Mouse (Mus musculus): ENCODE data around the gene Entr1. TPM values are rescaled to one million over a fixed set of nuclear protein-coding genes. Genes with fewer than 3 reads are reported as not detected.

The Entr1 gene
- polyA plus RNA-seq, 1 experiment from 2014 or later: 125 TPM

- Histone ChIP-seq H3K27ac (ENCODE audit: low read length) (no peak overlapping the region), H3K36me3 (ENCODE audit: insufficient read depth, low read length) (peaks cover 16% of the 10 kb centered on the region), H3K4me3 (ENCODE audit: low read length) (peak overlapping the region; percentile 84), H3K9ac (replicated peaks; ENCODE audit: low read length) (peak overlapping the region; percentile 95; the same call in 1 of the 2 replicates), H3K4me2 (replicated peaks; ENCODE audit: low read depth, low read length) (peak overlapping the region; percentile 98), H3K9me3 (ENCODE audit: low read length) (no peaks in the 10 kb centered on the region), H3K4me1 (ENCODE audit: insufficient read depth, low read length) (peaks cover 22% of the 10 kb centered on the region), H3K27me3 (ENCODE audit: insufficient read depth, low read length) (no peaks in the 10 kb centered on the region)
- WGBS: 86% methylated on average over 11 of the region's 11 CpGs
- no peak for ATAC-seq (ENCODE audit: low FRiP score, low TSS enrichment)
These were observed 35.8 kb downstream of the Entr1 start for GRCm38 (mm10) chr2:26353066-26353980.

DNA sequence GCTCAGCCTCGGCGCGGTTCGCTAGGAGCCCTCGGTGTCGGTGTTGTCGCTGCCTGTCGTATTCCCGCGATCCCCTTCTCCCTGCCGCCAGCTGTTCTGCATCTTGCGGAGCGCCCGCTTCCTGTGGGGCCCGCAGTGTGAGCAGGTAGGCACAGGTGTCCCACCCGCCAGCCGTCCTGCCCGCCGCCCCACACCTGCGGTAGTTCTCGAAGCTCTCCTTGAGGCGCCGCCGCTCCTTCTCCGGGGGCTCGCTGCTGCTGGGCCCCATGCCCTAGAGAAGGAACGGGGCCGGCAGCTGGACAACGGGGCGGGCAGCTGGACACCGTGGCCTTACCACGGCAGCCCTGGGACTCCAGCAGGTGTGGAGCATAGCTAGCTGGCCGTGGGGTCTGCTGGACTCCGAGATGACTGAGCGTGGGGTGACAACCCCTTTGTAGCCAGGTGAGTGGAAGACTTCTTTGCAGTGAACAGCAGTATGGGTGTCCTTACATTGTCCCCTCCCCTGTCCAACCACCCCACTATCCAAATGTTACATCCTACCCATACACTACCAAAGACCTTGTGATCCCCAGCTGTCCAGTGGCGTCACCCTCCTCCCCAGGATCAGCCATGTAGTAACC lies 36.7 kb downstream of the Entr1 start:
- no peaks in the 10 kb centered on the region for H3K27me3 ChIP-seq (ENCODE audit: insufficient read depth, low read length)
- peak overlapping the region; percentile 43; the same call in 1 of the 2 replicates for H3K27ac ChIP-seq (ENCODE audit: low read length)
- H3K4me2 ChIP-seq (replicated peaks; ENCODE audit: low read depth, low read length): peak overlapping the region; percentile 98
- H3K4me3 ChIP-seq (ENCODE audit: low read length): peak overlapping the region; percentile 84
- H3K9me3 ChIP-seq (ENCODE audit: low read length): no peaks in the 10 kb centered on the region
- peak; percentile 40 for ATAC-seq (ENCODE audit: low FRiP score, low TSS enrichment)
- 2% methylated on average over 36 of the region's 36 CpGs for WGBS
- H3K4me1 ChIP-seq (ENCODE audit: insufficient read depth, low read length): peaks cover 19% of the 10 kb centered on the region
- peak overlapping the region; percentile 95 for H3K9ac ChIP-seq (replicated peaks; ENCODE audit: low read length)
- H3K36me3 ChIP-seq (ENCODE audit: insufficient read depth, low read length): peaks cover 16% of the 10 kb centered on the region

GRCm38 (mm10) chr2:26351358-26352290 lies 37.5 kb downstream of the Entr1 start, which contains the start of gene Dnlz:
Gene Dnlz, minus strand, starts transcription at chr2:26352110.
- Histone ChIP-seq H3K27ac (ENCODE audit: low read length) (peak within 1 kb of the TSS; percentile 88), H3K36me3 (ENCODE audit: insufficient read depth, low read length) (peaks cover 23% of the 10 kb centered on the region), H3K4me1 (ENCODE audit: insufficient read depth, low read length) (peaks cover 19% of the 10 kb centered on the region), H3K9me3 (ENCODE audit: low read length) (no peaks in the 10 kb centered on the region), H3K9ac (replicated peaks; ENCODE audit: low read length) (peak within 1 kb of the TSS; percentile 95), H3K27me3 (ENCODE audit: insufficient read depth, low read length) (no peaks in the 10 kb centered on the region), H3K4me3 (ENCODE audit: low read length) (peak within 1 kb of the TSS; percentile 84), H3K4me2 (replicated peaks; ENCODE audit: low read depth, low read length) (peak within 1 kb of the TSS; percentile 98)
- WGBS: 1% methylated on average over 62 of the region's 62 CpGs
- peak; percentile 74 for ATAC-seq (ENCODE audit: low FRiP score, low TSS enrichment)

DNA sequence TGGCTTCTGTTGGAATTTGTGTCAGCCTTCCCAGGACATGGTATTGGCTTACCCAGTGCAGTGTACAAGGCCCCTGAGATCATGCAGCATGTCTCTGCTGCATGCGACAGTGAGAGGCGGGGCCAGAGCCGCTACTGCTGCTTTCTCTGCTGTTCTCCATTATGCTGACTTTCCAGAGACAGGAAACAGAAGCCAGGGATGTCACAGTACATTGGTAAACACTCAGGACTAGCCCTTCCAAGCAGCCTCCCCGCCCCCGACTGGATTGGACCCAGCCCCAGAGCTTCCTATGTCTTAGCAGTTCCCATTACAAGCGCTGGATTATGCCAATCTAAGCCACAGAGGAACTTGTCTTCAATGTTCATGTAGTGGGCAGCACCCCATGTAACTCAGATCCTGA lies 40.9 kb downstream of the Entr1 start:
- H3K27me3 ChIP-seq (ENCODE audit: insufficient read depth, low read length): no peaks in the 10 kb centered on the region
- no peak overlapping the region for H3K4me3 ChIP-seq (ENCODE audit: low read length)
- WGBS: 50% methylated on average over 6 of the region's 6 CpGs
- H3K4me2 ChIP-seq (replicated peaks; ENCODE audit: low read depth, low read length): no peak overlapping the region
- ATAC-seq (ENCODE audit: low FRiP score, low TSS enrichment): no peak
- H3K27ac ChIP-seq (ENCODE audit: low read length): peak overlapping the region; percentile 47
- H3K36me3 ChIP-seq (ENCODE audit: insufficient read depth, low read length): peaks cover 40% of the 10 kb centered on the region
- H3K9ac ChIP-seq (replicated peaks; ENCODE audit: low read length): no peak overlapping the region
- peaks cover 25% of the 10 kb centered on the region for H3K4me1 ChIP-seq (ENCODE audit: insufficient read depth, low read length)
- H3K9me3 ChIP-seq (ENCODE audit: low read length): no peaks in the 10 kb centered on the region

- H3K4me2 ChIP-seq (replicated peaks; ENCODE audit: low read depth, low read length): no peak overlapping the region
- peak overlapping the region; percentile 88 for H3K27ac ChIP-seq (ENCODE audit: low read length)
- peaks cover 39% of the 10 kb centered on the region for H3K36me3 ChIP-seq (ENCODE audit: insufficient read depth, low read length)
- H3K9me3 ChIP-seq (ENCODE audit: low read length): no peaks in the 10 kb centered on the region
- H3K27me3 ChIP-seq (ENCODE audit: insufficient read depth, low read length): no peaks in the 10 kb centered on the region
- H3K9ac ChIP-seq (replicated peaks; ENCODE audit: low read length): peak overlapping the region; percentile 16; the same call in 1 of the 2 replicates
- peak; percentile 72 for ATAC-seq (ENCODE audit: low FRiP score, low TSS enrichment)
- 43% methylated on average over 11 of the region's 11 CpGs for WGBS
- H3K4me1 ChIP-seq (ENCODE audit: insufficient read depth, low read length): peaks cover 27% of the 10 kb centered on the region
- no peak overlapping the region for H3K4me3 ChIP-seq (ENCODE audit: low read length)
These were observed 46.3 kb downstream of the Entr1 start for GRCm38 (mm10) chr2:26342609-26343490.

GRCm38 (mm10) chr2:26342044-26342443 lies 47.1 kb downstream of the Entr1 start:
- Histone ChIP-seq H3K4me3 (ENCODE audit: low read length) (no peak overlapping the region), H3K27ac (ENCODE audit: low read length) (peak overlapping the region; percentile 88), H3K4me2 (replicated peaks; ENCODE audit: low read depth, low read length) (no peak overlapping the region), H3K27me3 (ENCODE audit: insufficient read depth, low read length) (no peaks in the 10 kb centered on the region), H3K36me3 (ENCODE audit: insufficient read depth, low read length) (peaks cover 35% of the 10 kb centered on the region), H3K9me3 (ENCODE audit: low read length) (no peaks in the 10 kb centered on the region), H3K9ac (replicated peaks; ENCODE audit: low read length) (0 out of 2 replicates have a peak overlapping the region, but pooled peaks have one; percentile 16), H3K4me1 (ENCODE audit: insufficient read depth, low read length) (peaks cover 27% of the 10 kb centered on the region)
- peak; percentile 36; the same call in 1 of the 2 replicates for ATAC-seq (ENCODE audit: low FRiP score, low TSS enrichment)
- 49% methylated on average over 10 of the region's 10 CpGs for WGBS

GRCm38 (mm10) chr2:26341510-26341981 lies 47.6 kb downstream of the Entr1 start:
- Histone ChIP-seq H3K4me1 (ENCODE audit: insufficient read depth, low read length) (peaks cover 27% of the 10 kb centered on the region), H3K27ac (ENCODE audit: low read length) (peak overlapping the region; percentile 88), H3K9ac (replicated peaks; ENCODE audit: low read length) (no peak overlapping the region), H3K9me3 (ENCODE audit: low read length) (no peaks in the 10 kb centered on the region), H3K4me3 (ENCODE audit: low read length) (no peak overlapping the region), H3K27me3 (ENCODE audit: insufficient read depth, low read length) (no peaks in the 10 kb centered on the region), H3K36me3 (ENCODE audit: insufficient read depth, low read length) (peaks cover 31% of the 10 kb centered on the region), H3K4me2 (replicated peaks; ENCODE audit: low read depth, low read length) (no peak overlapping the region)
- ATAC-seq (ENCODE audit: low FRiP score, low TSS enrichment): no peak
- WGBS: 82% methylated on average over 2 of the region's 2 CpGs

DNA sequence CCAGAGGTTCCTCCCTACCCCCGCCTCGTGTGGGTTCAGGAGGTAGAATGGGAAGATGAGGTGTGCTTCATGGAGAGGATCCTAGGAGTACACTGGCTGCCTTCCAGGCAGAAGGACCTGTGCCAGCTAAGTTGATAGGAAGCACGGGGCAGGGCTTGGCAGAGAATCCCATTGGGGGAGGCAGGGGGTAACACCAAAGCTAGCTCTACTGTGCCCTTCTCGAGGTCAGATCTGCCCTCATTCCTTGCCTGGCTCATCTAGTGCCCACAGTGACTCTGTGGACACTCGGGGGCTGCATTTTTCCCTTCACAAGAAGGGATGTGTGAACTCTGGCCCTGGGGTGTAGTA lies 49.9 kb downstream of the Entr1 start:
- 89% methylated on average over 5 of the region's 5 CpGs for WGBS
- ATAC-seq (ENCODE audit: low FRiP score, low TSS enrichment): no peak
- Histone ChIP-seq H3K9me3 (ENCODE audit: low read length) (no peaks in the 10 kb centered on the region), H3K27me3 (ENCODE audit: insufficient read depth, low read length) (no peaks in the 10 kb centered on the region), H3K9ac (replicated peaks; ENCODE audit: low read length) (no peak overlapping the region), H3K36me3 (ENCODE audit: insufficient read depth, low read length) (peaks cover 15% of the 10 kb centered on the region; the same call in 1 of the 2 replicates), H3K4me3 (ENCODE audit: low read length) (no peak overlapping the region), H3K4me1 (ENCODE audit: insufficient read depth, low read length) (peaks cover 27% of the 10 kb centered on the region), H3K27ac (ENCODE audit: low read length) (no peak overlapping the region), H3K4me2 (replicated peaks; ENCODE audit: low read depth, low read length) (no peak overlapping the region)
